Mouse (Mus musculus): ENCODE results near the gene Gm9936.
A peak's percentile ranks its signal among the peaks of the same experiment; 100 is the strongest.

The Gm9936 gene

DNA sequence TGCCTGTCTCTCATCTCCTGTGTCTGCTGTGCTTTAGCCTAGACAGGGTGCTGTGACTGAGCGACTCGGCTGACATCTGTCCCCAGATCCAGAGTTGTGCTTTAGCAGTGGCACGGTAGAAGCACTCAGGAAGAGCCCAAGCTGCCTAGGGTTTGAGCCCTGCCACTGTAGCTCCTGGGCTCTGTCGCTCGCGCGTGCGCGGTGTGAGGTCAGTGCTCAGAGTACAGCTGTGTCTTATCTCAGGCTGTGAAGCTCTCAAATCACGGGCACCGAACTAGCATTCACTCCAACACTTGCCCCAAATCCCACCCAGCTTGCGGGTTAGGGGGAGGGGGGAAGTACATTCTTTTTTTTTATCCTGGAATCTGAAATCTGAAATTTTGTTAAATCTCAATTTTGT, 21.6 kb downstream of the Gm9936 start:
- DNase-seq (ENCODE audit: low spot score) = no peak

DNA sequence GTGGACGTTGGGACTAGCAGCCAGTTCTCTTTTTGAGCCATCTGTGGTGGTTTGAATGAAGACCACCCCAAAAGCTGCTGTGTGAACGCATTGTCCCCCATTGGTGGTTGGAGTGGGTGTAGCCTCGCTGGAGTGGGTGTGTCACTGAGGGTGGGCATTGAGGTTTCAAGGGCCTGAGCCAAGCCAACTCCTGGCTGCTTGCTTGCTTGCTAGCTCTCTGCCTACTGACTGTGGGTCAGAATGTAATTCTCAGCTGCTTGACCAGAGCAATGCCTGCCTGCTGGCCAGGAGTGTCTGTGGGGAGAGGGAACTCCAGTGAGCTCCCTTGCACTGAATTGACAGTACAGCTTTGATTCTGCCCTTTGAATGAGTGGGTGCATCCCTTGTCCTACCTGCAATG, 28.7 kb downstream of the Gm9936 start:
- no peak for DNase-seq (ENCODE audit: low spot score)

DNA sequence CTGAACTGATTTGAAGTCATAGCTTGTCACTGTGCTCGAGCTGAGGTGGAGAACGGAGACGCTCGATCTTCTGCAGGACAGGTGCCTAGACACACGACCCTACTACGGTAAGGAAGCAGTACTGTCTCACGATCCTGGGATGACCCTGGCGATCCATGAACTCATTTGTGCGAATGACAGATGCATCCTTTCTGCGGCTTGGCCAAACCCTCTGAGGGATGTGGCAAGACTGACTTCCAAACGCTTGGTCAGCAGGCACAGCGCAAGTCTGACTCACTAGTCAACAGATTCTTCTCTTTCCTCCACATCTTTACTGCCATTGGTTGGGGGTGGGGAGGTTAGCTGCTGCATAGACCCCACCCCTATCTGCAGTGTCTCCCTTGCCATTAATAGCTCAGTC, 31.1 kb downstream of the Gm9936 start:
- DNase-seq (ENCODE audit: low spot score) = no peak

DNA sequence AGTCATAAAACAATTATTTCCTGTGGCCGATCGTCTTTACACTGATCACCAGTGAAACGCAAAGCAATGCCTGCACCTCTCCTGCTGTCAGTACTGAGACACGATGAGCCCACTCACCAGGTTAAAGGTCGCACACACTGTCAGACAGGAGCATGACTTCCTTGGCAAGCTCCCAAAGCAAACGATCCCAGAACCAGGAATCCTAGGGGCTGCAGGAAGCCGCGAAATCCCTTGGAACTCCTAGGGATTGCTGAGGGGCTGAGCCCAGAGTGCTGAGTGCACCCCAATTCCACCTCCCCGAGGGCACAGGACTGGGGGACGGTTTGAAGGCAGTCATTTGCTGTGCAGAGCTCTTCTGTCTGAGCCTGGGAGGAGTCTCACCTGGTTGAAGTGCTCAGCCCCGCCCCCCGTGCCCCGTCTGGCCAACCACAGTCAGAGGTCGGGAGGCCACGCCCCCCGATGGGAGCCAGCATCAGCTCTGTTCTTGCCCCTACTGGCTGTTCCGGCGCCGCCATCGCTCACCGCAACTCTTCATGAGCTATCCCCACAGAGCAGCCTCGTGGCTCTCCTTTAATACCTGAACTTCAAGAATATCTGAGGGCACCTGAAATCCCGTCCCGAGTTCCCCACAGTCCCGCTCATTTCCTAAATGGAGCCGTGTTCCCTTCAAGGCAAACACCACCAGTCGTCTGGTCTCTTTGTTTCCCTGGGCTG, 32.3 kb downstream of the Gm9936 start:
- DNase-seq (ENCODE audit: low spot score) = peak; percentile 70

DNA sequence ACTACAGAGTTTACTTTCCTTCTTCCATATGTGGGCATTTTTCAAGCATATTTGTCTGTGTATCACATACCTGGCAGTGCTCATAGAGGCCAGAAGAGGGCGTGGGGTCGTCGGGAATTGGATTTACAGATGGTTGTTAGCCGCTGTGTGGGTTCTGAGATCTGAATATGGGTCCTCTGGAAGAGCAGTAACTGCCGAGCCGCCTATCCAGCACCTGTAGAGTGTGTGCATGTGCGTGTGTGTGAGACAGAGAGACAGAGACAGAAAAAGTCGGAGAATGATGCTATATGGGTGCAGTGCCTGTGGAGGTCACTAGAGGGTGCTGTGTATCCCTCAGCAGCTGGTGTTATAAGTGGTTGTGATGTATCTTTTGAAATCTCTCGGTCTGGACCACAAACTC, 34.3 kb downstream of the Gm9936 start:
- DNase-seq (ENCODE audit: low spot score) = peak; percentile 29

DNA sequence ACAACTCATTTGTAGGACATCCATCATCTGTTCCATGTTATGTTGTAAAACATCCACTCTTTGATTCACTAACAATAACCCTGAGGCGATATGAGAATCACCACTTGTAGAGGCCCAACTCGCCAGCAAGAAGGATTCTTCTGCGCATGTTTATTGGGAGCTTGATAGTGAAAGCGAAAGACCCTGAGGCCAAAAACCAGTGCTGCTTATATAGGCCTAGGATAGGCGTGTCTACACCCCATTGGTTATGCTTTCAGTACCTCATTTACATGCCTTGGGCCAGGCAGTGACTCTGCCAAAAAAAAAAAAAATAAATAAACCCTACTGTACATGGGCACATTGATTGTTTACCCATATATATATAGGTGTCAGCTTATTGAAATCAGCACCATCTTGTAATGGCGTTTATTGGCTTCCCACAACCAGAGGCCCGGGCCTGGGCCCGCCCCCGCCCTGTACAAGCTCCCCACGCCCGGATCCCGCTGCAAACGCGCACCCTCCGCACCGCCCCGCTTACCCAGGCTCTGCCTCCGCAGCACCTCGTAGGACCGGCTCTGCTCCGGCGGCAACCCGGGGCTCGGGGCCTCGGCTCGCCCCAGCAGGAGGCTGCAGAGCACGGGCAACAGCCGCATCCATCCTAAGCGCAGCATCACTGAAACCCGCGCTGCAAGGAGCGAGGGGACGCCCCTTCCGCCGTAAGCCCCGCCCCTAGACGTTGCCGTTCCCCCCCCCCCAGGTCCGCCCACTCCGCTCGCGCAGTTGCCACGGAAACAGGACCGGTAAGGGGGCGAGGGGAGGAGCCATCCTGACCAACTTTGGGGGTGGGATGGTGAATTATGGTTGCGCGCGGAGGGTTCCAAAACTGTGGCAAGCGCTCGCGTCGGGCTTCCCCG, 35.4 kb downstream of the Gm9936 start, which contains the start of gene 1500011B03Rik:
Gene 1500011B03Rik (minus strand): TSS at position 673 of the 893 bp plus-strand sequence.
- DNase-seq (ENCODE audit: low spot score) = peak; percentile 73

DNA sequence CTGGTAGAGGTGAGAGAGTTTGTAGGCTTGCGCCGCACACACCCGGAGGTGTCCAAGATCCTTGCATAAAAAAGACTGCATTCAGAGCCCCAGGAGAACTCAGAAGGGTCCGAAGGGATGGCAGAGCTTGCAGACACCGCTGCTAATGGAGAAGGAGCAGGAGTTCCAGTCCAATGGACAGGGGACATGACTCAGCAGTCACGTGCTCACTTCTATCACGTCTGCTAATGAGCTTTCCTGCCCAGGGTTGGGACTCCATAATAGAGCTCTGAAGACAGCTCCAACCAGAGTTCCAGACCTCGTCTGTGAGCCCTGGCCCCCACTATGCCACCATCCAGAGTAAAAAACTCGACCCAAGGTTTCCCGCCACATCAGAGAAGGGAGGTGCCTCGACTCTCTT, 40.4 kb downstream of the Gm9936 start:
- no peak for DNase-seq (ENCODE audit: low spot score)

DNA sequence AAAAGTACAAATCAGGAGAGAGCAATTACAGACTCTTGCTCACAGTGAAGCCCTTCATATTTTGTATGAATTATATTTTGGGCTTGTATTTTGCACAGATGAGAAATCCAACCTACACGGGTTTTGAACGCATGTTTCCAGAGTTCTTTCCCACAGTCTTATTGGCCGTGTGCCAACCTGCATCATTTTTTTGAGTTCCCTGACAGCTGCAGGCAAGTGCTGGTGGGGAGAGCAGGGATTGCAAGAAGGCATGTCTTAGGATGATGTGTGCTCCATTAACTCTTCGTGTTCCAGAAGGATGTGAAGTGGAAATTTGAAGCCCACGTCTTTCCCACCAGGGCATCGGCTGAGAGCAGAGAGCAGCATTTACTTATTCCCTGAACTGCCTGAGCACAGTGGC, 41.9 kb downstream of the Gm9936 start:
- DNase-seq (ENCODE audit: low spot score) = no peak

DNA sequence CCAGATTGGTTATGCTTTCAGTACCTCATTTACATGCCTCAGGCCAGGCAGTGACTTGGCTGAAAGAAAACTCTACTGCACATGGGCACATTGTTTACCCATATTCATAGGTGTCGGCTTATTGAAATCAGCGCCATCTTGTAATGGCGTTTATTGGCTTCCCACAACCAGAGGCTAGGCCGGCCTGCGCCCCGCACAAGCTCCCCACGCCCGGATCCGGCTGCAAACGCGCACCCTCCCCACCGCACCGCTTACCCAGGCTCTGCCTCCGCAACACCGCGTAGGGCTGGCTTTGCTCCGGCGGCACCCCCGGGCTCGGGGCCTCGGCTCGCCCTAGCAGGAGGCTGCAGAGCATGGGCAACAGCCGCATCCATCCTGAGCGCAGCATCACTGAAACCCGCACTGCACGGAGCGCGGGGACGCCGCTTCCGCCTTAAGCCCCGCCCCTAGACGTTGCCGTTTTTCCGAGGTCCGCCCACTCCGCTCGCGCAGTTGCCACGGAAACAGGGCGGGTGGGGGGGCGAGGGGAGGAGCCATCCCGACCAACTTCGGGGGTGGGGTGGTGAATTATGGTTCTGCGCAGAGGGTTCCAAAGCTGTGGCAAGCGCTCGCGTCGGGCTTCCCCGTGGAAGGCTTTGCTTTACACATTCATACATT, 44.8 kb downstream of the Gm9936 start:
- DNase-seq (ENCODE audit: low spot score) = peak; percentile 85

DNA sequence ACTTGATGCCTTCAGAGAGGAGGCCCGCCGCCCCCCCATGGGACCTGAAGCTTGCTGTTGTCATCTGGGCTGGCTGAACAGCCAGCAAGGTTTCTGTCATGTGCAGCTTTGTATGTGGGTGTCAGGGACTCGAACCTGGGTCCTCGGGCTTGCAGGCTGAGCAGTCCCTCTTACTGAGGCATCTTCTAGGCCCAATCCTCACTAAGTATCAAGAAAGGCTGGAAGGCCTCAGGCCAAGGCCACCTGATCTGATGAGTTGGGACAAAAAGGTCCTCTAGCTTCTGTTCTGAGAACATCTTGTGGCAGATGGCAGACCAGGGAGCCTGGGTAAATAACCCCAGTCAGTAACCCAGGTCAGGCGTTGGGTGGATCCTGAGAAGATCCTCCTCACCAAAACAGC, 48.7 kb downstream of the Gm9936 start:
- no peak for DNase-seq (ENCODE audit: low spot score)

DNA sequence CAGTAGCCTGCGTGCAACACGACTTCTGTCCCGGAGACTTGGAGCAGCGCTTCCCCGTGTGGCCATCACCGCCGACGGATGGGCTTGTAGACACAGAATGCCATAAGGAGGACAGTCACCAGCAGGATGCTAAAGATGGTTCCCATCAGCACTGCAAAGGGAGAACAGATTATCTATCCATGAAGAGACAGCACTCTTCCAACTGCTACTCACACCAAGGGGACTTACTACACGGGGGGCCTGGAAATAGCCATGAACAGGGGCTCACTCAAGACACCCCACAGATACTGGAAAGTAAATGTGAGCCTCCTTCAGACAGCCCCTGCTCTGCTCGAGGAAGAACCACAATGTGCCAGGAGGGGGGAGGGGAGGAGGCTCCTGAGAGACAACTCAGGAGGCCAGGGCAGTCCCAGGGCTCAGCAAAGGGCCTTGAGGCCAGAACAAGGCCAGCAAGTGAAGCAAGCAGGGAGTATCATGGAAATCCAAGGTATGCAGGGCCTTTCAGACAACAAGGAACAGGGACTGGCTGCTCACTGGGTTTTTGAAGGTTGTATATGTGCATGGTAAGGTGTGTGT, 49.2 kb downstream of the Gm9936 start:
- peak; percentile 57 for DNase-seq (ENCODE audit: low spot score)

DNA sequence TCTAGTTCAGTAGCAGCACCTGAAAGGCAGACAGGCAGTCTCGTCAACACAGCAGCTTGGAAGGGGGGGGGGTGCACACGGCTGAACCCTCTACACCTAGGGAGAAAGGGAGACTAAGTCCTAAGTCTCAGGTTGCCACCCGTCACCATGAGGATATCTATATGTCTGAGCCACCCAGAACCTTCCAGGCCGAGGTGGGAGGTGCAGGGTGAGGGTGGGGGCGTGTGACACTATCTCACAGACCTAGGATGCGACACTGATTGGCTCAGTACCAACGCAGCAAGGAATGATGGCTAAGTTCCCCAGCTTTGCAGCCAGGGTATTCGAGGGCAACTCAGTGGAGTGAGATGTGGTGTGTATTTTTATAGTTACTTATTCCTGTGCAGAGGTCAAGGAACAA, 50.1 kb downstream of the Gm9936 start:
- no peak for DNase-seq (ENCODE audit: low spot score)

DNA sequence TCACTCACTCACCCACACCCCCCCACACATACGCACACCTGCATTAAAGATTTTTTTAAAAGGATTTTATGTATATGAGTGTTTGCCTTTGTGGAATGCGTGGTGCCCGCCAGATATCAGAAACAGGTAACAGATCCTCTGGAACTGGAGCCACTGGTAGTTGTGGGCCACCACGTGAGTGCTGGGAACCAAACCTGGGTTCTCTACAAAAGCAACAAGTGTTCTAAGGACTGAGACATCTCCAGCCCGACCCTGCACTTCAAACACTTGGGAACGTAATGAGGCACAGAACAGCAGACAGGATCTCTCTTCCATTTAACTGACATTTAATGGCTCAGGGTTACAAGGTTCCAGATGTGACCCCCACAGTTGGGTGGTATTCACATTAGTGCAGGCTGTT, 50.6 kb downstream of the Gm9936 start:
- no peak for DNase-seq (ENCODE audit: low spot score)

DNA sequence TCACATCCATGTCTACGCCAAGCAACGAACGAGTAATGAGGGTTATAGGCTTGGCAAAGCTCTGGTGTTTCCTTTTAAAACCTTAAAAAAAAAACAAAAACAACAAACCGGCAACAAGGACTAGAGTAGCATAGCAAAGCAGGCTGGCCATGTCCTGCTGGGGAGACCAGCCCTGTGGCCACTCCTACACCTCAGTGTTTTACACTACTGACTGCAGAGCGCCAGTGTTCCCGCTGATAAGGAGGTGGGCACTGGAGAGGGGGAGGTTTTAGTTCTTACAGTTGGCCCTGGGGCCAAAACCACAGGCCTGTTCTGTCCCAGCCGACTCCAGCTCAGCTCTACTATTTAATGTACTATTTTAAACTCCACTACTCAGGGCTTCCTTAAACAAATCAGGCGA, 51.0 kb downstream of the Gm9936 start:
- no peak for DNase-seq (ENCODE audit: low spot score)

DNA sequence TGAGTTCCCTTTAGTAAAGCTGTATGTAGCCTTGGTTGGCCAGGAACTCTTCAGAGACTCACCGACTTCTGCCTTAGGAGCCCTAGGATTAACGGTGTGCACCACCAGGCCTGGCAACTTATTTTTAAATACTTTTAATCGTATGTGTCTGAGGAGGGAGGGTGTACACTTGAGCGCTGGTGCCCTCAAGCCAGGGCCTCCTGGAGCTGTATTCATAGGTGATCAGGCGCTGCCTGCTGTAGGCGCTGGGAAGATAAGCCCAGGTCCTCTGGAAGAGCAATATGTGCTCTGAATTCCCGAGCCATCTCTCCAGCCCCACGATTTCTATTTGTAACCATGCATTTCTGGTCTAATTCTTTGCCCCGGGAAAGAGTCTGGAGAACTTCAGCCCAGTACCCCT, 51.4 kb downstream of the Gm9936 start:
- no peak for DNase-seq (ENCODE audit: low spot score)

DNA sequence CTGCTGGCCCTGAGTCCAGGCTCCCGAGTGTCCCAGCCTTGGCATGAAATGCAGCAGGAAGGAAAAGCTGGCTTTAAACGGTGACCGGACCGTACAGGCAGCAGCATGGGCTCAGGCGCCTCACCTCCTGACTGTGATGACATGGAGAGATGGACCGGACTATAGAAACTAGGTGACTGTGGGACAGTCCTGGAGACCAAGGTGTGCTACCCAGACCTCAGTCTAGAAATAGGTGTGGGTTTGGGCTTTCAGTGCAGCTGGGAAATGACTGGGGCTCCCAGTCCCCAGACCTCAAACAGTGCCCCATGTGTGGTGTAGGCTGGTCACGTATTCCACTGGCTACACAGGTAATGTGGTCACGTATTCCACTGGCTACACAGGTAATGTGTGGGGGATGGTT, 51.8 kb downstream of the Gm9936 start:
- no peak for DNase-seq (ENCODE audit: low spot score)
